Mouse (Mus musculus) frontal cortex, postnatal 14 days (tissue): Measurements from ENCODE around the gene Gm10644.
A peak's percentile ranks its signal among the peaks of the same experiment; 100 is the strongest.

ENCODE experiments used
- DNase-seq, 2 experiments: peaks; one replicate each; pipeline ENCODE4 v3.0.0; 2022; ENCODE audit warnings: low spot score in 2 of 2

Gm10644 gene

DNA sequence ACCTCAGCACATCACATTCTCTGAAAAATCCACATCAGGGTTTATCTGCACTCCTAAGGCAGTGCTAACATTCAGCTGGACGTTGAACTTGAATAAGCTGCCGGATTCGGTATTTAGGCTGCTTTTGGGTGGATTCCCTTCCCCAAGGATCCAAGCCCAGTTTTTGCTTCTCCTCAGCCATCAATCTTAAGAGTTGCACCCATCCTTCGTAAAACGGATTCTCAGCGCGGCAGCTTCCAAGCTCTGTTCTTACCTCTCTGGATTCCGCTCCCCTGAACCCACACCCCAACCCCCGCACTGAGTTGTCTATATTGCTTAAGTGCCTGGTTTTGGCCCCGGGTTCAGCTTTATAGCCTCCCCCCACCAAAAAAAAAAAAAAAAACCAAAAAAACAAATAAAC lies 56.5 kb downstream of the Gm10644 start:
- peak in 1 of 2 experiments; percentile 52 for DNase-seq

DNA sequence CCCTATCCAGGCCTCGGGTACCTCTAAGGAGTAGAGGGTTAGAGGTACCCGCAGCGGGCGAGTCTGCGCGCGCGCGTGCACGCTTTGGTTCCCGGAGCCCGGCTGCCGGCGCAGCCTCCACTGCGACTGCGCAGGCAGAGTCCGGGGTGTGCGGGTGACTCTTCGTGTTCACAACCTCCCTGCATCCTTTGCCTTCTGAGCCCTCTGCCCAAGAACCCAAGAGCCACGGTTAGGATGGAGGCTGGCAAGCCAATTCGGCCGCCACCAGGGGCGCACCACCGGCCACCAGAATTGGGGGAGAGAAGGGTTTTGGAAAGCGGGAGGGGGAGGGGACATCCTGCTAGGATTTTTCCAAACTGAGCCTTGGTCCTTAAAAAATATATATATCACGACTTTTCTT lies 57.8 kb downstream of the Gm10644 start:
- peak; percentile 46 to 61 for DNase-seq

DNA sequence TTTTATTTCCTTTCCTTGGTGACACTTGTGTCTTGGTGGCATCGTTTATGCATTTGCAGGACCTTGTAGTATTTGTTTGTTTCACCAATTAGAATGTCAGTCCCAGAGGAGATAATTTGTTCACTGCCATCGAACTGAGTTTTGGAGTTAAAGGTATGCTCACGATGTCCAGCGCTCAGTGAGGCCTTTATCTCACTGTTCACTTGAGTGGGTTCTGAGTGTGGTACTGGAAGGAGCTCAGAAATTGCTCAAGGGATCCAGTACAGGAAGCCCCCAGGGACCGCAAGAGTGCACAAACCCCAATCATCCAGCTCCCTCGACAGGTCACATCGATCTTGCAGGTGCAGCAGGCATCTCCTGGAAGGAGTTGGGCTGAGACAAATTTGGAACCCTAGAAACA lies 58.5 kb downstream of the Gm10644 start:
- DNase-seq = no peak

DNA sequence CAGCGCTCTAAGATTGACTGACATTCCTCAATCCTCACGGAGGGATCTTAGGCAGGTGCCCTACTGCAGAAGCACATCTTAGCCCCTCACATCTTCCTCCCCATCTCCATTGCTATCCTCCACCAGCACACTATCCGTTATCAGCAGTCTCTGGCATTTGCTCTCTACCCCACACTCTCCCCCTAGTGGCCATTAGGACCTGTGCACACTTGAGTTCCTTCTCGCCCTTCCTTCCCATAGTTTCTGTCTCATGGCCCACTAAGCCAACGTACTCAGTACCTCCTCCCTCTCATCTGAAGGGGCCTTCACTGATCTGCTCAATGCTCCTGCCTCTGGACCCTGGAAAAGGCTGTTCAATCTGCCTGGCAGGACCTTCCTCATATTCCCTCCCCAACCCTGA lies 59.1 kb downstream of the Gm10644 start:
- no peak for DNase-seq

DNA sequence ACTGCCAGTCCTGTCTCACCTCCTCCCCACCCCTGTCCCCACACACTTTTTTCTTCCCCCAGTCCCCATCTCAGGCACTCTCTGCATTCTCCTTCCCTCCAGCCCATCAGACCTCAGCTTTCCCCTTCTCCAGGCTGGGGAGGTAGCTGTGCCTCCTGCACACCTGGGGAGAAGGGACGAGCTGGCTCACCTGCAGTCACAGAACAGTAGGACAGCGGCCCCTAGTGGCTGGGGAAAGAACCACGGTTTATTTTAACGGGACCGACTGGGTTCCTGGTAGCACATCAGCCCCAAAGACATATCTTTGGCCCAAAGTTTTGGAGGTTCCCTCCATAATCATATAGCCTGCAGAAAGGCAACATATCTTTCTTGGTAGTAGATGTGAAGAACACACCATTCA lies 61.1 kb downstream of the Gm10644 start:
- peak; percentile 59 to 76 for DNase-seq

DNA sequence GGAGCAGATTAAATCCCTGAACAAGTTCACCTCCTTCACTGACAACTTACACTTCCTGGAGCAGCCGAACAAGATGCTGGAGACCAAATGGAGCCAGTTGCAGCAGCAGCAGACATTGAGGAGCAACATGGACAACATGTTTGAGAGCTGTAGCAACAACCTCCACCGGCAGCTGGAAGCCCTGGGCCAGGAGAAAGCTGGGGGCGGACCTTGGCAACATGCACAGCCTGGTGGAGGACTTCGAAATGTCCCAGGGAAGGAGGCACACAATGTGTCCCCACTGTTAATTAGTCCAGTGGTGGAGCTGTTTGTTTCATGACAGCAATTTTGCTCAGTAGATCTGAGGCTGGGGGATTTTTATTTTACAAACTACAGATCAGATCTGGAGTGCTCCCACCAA lies 62.9 kb downstream of the Gm10644 start:
- DNase-seq = no peak

DNA sequence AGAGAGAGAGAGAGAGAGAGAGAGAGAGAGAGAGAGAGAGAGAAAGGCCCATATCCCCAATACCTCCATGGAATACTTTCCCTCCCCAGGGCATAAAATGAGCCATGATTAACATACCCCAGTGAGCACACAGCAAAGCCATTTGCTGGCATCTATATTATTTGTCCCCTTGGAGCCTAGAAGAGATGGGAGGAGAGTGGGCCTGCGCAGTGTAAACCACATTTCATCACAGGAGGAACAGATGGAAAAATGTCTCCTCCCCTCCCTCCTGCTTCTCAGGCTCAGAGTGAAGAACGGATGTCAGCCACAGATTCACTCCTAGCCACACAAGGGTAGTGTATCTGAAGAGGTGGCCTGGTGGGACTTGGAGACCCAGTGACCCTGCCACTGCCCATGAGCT lies 66.6 kb downstream of the Gm10644 start:
- no peak for DNase-seq
